Mouse (Mus musculus): ENCODE results near the gene Shb.

Gene Shb

GRCm38 (mm10) chr4:45449012-45449411 is 83.3 kb downstream of the Shb start:
- DNase-seq (ENCODE audit: low read depth), result no peak

- no peak for DNase-seq (ENCODE audit: low read depth)
These were observed 83.8 kb downstream of the Shb start for GRCm38 (mm10) chr4:45448481-45448880.

DNA sequence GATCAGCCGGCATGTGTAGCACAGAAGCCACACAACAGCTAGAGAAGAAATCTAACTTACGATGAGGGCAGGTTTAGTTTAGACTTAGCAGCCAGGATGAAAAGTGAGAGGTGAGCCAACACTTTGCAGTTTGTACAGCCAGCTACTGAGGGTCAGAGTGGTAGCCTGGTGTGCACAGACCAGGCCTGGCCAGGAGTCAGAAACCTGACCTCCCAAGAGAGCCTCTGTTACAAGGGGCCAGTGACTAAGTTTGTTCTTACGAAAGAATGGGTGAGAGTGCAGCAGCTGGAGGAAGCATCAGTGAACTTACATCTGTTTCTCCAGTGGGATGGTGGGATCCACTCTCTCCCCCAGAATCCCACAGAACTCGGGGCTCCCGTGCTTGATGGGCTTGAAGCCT is 85.1 kb downstream of the Shb start:
- no peak for DNase-seq (ENCODE audit: low read depth)

- DNase-seq (ENCODE audit: low read depth), result no peak
These were observed 87.0 kb downstream of the Shb start for GRCm38 (mm10) chr4:45445235-45445634.

GRCm38 (mm10) chr4:45444813-45445212 is 87.5 kb downstream of the Shb start:
- no peak for DNase-seq (ENCODE audit: low read depth)

DNA sequence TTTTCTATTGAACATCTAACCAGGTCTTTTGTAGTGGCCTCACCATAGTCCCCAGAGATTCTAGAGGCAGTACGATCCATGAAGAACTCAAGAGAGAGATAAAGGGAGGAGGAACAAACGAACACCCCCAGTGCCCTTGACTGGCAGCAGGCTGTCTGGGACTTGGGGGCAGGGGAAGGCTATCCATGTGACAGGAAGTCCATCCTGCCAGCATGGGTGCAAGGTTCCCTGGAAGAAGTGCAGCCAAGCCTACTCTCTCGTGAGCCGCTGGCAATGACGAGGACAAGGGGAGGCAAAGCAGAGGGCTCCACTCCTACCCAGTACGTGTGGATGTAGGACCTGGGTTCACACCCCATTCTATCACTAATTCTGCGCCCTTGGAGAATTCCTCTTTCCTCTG is 88.6 kb downstream of the Shb start:
- no peak for DNase-seq (ENCODE audit: low read depth)

DNA sequence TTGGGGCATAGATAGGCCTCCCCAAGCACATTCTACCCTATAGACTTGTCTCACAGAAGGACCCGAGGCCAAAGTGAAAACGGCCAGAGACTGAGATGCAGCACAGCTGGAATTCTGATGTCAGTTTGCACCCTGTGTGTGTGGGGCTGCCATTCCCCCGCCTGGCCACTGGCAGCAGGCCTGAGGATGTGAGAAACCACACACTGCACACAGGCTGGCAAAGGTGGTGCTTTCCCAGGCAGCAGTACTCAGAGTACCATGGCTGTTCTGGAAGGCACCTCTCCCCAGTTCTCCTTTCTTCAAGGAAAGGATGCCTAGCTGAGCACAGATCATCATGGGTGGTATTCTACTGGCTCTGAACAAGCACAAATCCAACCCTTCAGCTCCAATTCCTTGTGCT is 90.0 kb downstream of the Shb start:
- no peak for DNase-seq (ENCODE audit: low read depth)

GRCm38 (mm10) chr4:45441778-45442177 is 90.5 kb downstream of the Shb start:
- DNase-seq (ENCODE audit: low read depth), result no peak

DNA sequence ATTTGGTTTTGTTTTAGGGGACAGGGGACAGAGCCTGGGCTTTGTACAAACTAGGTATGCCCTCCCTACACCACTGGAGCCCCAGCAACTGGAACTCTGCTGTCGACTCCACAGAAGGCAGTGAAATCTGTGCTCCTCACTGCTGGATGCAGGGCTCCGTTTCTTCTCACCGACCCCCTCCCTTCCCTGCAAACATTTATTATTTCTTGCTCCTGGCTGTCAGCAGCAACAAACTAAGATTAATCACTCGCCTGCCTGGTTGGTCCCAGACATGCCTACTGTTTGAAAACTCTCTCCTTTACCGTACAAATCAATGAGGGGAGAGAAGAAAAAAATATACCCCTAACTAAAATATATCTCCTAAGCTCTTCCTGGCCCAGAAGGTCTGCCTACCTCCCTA is 93.0 kb downstream of the Shb start:
- DNase-seq (ENCODE audit: low read depth), result no peak

DNA sequence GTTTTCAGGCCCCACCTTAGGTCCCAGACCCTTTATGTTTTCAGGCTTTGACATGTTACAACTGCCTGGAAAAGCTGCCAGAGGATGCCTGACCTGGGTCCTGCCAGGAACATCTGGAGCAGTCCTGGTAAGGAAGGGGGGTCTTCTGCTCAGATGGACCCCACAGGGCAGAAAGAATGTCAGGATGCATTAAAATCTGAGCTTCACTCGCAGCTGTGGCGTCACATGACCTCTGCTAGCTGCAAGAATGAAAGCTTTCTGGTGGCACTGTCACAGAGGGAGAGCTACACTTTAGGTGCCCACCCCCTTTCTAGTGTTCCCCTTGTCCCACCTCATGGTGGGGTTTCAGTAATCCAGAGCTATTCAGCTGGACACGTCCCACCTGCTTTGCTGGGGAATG is 95.3 kb downstream of the Shb start:
- no peak for DNase-seq (ENCODE audit: low read depth)

GRCm38 (mm10) chr4:45436383-45436913 is 95.8 kb downstream of the Shb start:
- no peak for DNase-seq (ENCODE audit: low read depth)

DNA sequence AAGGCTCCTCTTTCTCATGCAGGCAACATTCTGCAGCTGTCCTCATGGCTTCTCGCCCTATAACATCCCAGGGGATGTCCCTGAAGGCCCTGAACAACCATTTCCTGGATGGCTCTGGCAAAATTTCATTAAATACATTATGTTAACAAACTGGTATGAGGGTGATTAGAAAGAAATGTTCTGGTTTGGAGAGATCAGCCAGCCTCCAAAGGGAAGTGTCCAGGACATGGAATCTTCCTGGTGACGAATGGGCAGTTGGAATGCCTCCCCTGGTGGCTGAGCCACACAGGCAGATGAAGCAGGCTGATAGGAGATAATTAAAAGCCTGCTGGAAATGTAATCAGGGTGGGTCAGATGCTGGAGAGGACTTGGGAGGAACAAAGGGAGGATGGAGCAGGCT is 96.4 kb downstream of the Shb start:
- DNase-seq (ENCODE audit: low read depth), result no peak

- no peak for DNase-seq (ENCODE audit: low read depth)
These were observed 97.6 kb downstream of the Shb start for GRCm38 (mm10) chr4:45434681-45435080.

DNA sequence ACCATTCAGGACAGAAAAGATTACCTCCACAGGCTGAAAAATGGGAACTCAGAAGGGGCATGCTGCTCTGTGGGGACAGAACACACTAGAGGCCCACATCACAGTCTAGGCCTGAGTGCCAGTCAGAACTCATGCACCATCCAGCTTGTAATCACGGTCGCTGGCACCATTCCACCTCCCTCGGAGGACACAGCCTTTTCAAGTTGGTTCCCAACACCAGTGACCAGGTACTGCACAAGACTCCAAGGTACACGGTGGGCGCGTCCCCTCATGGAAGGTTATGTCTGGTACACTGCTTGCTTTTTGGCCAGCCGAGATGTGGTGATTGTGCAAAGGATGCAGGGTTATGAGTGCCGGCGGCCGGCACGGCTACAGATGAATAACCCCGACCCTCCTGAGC is 98.2 kb downstream of the Shb start:
- no peak for DNase-seq (ENCODE audit: low read depth)

- no peak for DNase-seq (ENCODE audit: low read depth)
These were observed 100.5 kb downstream of the Shb start for GRCm38 (mm10) chr4:45431806-45432205.

GRCm38 (mm10) chr4:45431316-45431715 is 101.0 kb downstream of the Shb start:
- no peak for DNase-seq (ENCODE audit: low read depth)

DNA sequence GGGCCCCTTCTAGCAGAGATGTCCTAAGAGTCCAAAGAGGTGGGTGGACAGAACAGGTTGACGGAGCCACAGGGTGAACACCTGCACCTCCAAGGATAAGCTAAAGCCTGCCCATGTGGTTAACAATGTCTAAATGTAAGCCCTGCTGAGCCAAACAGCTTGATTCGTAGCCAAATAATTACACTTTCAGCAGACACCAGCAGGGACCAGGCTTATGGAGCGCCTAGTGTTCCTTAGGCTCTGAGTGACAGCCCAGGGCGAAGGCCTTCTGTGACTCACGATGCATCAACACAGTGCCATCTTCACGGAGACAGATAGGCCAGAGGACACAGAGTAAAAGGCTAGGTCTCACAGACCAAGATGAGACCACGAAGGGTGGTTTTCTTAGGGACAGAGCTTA is 102.8 kb downstream of the Shb start:
- no peak for DNase-seq (ENCODE audit: low read depth)

DNA sequence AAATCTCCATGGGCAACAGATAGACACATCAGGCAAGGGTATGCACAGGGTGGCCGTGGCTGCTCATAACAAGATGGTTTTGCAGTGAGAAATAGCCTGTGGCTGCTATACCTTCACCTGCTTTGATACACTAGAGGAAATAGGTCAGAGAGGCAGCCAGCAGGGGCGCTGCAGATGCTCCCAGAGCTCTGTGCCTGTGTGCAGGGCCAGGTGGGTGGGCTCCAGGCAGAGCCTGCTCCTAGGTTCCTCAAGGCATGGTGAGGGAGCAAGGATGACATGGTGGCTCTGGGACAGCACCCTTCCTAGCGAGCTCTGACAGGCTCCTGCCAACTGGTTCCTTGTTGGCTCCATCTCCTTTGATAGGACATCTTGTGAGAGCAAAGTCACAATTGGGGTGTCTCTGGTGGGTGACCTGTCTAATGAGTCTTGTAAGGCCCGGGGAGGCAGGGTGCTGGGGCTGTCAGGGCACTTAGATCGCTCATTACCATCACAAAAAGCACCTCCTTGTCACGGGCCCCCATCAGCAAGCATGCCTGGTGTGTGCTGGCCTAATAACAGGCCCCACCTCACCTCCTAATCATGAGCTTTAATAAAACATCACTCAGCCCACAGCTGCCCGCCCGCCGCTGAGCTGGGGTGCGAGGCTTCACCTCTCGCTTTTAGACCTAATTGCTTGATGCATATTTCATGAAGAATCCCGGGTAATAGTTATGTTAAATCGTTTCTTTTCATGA is 105.4 kb downstream of the Shb start:
- no peak for DNase-seq (ENCODE audit: low read depth)

DNA sequence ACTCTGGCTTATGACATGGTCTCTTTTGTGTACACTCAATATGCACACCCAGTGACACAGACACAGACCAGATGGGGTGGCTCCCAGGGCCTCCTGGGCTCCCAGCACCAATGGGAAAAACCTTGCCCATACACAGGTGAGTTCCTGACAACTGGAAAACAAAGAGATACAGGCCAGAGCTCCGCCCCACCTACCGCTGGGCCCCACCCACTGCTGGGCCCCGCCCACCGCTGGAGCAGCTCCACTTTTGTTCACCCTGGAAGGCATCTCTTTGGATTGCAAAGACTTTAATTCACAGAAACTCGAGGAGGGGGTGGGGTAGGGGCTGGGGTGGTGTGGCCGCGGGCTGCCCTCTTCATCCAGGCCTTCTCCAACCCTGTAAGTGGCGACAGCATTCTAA is 108.9 kb downstream of the Shb start:
- no peak for DNase-seq (ENCODE audit: low read depth)

DNA sequence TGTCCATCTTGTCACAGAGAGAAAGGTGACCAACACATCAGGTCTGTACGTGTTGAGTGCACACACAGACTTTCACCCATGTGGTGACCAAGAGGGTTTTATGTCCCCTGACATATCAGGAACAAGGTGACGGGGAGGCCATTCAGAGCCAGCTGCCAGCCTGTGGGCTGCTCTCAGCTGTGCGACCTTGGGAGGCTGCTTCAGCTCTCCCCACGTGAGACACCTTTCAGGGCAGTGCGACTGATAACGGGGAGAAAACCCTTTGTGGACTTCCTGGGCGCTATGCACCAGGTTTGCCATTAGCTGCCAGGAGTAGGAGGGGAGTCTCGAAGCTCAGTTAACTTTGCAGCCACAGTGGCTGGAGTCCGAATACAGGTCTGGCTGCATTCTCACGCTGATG is 109.6 kb downstream of the Shb start:
- DNase-seq (ENCODE audit: low read depth), result no peak

DNA sequence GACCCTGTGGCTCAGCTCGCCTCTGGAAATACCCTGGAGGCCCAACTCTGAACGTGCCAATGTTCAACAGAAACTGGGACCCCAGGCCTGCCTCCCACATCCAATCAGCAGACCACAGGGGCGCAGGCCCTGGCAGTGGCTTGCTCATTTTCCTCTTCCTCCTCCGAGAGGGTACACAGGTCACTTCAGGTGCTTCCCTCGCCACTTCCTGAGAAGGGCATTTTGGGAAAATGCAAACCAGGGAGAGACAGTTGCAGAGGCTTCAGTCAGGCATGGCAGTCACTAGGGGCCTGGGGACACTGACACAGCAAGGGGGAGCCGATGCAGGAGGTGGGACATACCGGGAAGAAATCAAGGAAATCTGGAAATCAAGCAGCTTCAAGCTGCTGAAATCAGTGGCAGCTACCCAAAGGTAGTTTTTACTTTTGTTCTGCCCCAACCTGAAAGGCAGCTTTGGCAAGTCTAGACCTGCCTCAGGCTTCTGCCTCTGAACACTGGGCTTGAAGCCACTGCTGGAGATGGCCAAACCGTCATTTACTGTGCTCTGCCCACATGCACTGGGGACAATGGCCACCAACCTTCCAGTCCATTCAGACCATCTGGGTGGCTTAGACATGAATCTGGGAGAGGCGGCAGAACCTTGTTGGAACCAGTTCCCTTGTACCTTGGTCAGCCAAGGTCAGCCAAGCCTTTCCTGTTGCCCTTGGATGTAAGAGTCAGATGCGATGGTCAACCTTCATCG is 110.6 kb downstream of the Shb start:
- no peak for DNase-seq (ENCODE audit: low read depth)

GRCm38 (mm10) chr4:45420733-45421132 is 111.5 kb downstream of the Shb start:
- DNase-seq (ENCODE audit: low read depth), result no peak

DNA sequence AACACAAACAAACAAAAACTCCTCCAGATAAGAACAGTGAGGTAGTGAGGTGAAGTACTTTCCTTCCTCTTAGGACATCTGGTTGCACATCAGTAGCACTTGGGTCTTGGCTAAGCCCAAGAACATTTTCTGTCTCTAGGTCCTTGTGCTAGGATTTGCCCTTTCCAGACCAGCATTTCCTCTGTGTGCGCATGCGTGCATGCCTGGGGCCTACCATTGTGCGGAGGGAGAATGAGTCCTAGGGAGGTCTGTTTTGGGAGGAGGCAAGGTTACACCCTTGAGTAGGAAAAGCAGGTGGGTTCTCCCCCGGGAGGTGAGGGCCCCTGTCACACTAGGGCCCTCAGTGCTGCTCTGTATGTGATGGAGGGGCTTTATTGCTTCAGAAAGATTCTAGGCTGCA is 113.2 kb downstream of the Shb start:
- DNase-seq (ENCODE audit: low read depth), result no peak

Data from fibroblast of lung, adult 2 months (primary cell).